Mouse (Mus musculus) lung, postnatal 25 days (tissue): ENCODE measurements at regions not wholly inside any gene's neighbourhood (a gene's known extent, or its start where the extent isn't known, plus 50 kb on each side); places are given as distances from the start of the nearest gene placed in this dataset.
A peak's percentile ranks its signal among the peaks of the same experiment; 100 is the strongest.

ENCODE experiments used
- DNase-seq: peaks from one replicate; pipeline ENCODE4 v3.0.0; 2022; ENCODE audit warnings: low spot score

DNA sequence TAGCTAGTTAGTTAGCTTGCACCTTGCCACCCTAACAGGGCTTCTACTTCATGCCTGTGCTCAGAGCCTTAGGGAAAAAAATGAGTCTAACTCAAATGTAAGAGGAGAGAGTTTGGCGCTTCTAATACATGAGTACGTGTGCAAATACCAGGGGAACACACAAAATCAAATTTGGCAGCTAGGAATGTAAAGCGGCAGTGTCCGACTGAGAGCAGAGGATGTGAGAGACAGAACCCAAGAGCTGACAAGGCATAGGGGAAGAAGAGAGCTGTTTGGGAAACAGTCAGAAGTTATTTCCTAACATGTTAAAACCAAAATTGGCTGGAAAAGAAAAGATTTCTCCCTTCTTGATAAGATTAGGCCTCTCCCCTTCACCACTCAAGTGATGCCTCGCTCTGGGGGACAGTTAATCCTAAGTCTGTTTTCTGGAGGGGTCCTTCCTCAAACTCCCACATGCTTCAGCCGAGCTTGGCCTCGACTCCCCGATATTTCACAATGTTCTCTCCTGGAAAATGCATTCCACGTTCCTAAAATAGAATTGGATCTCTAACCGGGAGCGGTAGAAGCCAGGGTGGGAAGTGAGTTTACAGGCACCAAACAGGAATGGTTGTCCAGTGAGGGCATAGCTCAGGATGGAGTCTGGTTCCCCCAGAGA, 229.1 kb downstream of the Maf start:
- peak; percentile 26 for DNase-seq

DNA sequence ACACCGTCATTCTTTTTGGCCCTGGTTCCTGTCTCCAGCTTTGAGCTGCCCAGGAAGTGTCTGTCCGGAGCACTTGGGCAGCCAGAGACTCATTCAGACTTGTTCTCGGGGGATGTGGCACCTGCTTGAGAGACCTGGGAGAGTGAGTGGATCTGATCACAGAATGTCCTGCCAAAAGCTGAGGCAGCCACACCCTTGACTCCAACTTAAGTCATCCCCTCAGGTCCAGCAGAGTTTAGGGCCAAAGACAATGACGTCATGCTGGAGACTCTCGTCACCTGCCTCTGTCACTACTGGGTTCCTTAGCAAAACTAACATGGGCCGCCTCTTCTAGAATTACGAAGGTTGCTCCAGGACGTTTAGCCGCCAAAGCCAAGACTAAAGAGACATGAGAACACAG, 231.5 kb downstream of the Maf start:
- no peak for DNase-seq

DNA sequence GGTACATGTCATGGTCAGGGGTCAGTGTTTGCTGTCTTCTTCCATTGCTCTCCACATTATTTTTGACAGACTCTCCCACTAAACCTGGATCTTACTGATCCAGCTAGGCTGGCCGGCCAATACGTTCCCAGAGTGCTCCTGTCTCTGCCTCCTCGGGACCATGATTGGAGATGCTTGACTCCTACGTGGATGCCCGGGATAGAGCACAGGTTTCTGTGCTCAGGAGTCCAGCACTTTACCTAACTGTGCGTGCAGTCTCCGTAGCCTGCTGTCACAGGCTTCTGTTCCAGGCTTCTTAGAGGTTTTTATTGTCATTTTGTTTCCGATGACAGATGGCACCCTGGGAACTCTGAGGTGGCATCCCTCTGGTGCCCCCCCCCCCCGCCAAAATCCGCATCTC, 232.4 kb downstream of the Maf start:
- no peak for DNase-seq

DNA sequence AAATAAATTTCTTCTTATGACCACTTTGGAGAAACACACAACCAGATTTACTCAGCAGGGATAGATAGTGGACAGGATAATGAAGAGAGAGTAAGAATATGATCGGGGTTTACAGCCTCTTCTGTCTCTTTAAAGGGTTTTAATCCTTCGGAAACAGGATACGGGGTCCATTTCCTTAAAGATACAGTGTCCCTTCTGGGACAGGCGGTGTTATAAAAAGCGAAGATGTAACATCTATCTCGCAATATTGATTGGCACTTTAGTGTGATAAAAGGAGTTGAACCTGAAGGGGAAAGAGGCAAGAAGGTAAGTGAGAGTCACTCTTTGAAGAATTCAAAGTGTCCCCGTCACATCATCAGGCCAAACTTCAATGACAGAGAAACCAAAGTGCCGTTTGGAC, 233.6 kb downstream of the Maf start:
- DNase-seq: no peak

DNA sequence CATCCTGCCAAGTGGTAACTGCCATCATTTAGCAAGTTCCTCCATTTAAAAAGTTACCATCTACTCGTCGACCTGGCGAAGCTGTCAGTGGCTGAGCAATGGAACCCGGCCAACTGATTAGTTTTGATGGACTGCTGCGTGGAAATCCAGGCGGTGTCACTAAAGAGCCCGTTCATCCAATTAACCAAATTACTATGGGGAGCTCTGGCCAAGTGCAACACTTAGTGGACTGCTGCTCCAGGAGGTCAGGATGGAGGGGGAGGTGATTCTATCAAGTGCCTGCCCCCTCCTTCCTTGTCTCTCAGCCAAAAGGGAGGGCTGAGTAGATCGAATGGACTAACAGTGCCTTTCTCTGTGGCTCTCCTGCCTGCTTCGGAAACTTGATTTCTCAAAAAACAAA, 241.0 kb downstream of the Maf start:
- DNase-seq: peak; percentile 5

DNA sequence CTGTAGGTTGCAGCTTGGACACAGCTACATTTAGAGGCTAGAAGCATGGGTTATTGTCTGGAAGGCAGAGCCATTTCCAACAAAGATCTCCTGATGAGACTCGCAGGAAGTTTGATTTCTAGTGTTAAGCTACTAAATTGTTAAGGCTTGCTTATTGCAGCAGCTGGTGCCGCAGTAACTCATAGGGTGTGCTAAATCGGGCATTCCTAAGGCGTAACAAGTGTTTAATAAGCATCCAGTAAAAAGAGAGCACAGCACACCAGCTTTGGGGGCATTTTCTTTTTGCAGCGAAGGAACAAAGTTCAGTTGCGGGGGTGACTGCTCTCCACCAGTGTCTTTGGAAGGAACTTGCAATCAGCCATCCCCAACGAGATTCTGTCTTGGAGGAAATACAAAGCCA, 241.5 kb downstream of the Maf start:
- DNase-seq: no peak

DNA sequence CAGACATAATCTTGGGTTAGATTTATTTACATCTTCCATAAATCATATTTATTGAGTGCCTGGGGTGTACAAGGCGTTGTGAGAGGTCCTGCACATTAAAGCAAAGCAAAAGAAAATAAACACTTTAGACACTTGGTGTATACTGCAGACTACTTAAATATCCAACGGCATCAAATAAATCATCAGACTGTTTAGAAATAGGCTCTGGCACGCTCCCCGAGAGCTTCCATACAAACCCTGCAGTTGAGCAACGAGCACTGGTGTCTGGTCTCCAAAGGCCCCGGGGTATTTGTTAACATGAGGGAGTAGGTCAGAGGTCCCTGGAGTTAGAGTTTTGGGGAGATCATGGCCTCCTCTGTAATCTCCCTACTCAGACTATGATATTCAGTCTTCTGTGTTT, 244.9 kb downstream of the Maf start:
- no peak for DNase-seq

DNA sequence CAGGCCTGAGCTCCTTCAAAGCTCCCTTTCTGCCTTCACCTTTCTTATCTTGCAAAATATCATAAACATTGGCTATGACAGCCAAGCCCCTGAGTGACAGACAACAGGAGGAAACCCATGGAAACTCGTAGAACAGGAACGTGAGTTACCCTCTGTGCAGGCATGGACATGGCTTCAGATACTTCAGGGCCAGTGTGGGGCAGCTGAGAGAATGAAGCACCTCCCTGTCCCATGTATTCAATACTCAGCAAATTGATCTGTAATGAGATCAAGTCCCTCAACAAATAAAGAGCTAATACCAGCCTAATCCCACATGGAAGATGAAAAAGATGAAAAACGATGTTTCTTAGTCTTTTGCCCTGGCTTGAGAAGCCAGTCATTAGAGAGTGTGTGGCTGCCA, 249.5 kb downstream of the Maf start:
- DNase-seq: no peak

DNA sequence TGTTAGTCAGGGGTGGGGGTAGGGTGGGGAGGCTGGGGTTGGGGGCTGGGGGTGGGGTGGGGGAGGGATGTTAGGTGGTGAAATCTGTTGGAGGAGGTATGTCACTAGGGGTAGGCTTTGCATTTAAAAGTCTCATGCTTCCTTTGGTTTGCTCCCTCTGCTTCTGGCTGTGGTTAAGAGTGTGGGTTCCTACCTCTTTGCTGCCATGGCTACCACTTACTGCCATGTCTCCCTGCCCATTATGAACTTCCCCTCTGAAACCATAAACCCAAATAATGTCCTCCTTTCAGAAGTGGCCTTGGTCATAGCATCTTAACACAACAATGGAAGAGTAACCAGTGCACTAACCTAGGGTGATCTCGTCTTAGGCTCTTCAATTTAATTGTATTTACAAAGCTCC, 256.8 kb downstream of the Maf start:
- no peak for DNase-seq

DNA sequence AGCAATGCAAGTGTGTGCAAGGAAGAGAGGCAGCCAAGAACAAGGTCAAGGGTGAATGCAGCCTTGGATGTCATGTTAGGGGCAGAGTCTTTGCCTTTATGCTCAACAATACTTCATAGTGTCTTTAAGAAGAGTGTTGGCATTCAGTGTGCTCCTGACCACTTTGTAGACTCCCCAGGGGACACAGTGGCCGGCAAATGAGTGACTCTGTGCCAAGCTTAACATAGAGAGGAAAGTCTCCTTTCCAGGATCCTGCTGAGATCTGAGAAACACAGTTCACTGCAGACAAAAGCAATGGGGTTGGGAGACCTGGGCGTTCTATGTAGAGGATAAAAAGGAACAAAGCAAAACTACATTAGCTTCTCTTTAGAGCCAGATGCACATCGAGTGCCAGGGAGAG, 259.2 kb downstream of the Maf start:
- no peak for DNase-seq

DNA sequence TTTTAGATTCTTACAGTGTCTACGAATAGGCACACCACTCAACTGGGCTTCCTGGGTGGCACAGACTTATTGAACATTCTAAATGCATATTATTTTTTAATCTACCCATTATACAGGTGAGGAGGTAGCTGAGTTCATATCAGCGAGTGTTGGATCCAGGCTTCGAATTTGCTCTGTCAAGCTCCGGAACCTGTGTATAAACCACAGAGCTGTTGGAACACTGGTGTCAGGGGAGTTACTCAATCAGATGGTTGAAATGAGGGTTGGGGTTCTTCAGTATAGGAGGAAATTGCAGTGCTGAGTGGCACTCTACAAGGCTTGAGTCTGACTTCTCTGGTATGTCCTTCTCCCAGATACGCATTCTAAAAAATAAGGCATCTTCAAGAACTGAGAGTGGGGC, 263.1 kb downstream of the Maf start:
- DNase-seq: no peak

DNA sequence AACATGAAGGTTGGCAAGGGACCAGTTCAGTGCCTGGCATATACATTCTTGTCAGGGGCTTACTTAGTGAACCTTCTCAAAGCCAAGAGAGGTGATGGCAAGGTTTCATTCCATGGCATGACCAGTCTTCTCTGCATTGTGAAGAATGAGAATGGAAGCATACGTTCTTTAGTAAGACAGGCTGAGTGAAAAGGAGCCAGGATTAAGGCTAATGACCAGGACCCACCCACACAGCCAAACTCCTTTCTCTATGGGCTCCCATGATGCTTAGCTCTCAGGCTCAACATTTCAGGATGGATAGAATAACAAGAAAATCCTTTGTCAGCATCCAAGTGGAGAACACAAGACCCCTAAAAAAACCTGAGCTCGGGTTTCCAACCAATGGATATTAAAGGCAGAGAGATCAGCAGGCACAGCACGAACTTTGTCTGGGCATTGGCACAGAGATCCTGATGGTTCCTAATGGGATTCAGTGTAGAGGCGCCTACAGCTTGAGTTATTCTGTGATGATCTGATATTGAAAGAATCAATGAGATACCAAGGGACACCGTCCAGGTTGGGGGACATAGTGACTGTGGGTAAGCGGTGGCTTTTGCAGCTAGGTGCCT, 265.5 kb downstream of the Maf start:
- no peak for DNase-seq

DNA sequence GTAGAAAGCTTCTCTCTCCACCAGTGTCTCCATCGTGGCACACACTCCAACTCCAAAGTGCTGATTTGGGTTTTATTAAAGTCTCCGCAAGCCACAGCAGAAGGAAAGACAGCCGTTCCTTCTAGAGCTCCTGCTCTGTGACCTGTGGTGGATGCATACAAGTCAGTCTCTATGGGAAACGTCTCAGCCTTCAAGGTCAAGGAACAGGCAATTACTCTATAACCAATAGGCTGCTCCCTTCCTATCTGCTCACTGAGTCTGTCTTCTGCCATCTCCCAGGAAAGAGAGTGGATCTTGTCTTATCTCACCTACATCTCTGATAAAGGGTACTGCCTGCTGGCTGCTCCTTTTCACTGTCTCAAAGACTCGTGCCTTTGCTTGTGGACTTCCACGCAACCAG, 266.3 kb downstream of the Maf start:
- DNase-seq: no peak

DNA sequence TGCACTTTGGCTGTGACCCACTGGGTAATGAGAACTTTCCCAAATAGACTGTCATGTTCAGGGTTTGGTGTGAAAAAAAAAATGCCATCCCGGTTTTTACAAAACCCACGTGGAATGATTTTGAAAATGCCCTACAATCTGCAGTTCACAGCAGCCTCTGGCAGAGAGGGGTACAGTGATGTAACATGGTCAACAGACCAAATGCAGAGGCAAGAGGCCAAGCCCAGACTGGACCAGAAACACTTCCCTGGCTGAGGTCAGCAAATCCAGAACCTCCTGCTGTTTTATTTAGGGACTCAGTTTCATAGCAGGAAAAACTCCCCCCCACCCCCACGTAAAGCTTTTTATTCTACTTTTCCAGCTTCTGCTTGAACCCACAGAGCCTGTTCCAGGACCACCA, 267.4 kb downstream of the Maf start:
- no peak for DNase-seq

DNA sequence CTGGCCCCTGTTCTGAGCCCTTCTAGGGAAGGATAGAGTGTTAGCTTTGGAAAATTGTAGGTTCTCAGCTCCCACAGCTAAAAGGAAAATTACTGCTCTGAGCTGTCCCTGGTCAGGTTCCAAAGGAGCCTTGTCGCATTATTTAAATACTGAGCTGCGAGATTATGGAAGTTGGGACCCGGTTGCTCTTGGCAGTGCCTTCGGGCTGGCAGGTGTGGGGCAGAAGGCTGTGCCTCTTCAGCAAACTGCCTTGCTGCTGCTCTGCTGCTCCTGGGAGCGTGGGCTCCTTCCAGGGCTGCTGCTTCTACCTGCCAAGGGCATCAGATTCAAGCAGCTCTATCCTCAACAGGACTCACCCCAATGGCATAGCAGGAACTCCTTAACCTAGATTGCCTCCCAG, 268.1 kb downstream of the Maf start:
- no peak for DNase-seq

DNA sequence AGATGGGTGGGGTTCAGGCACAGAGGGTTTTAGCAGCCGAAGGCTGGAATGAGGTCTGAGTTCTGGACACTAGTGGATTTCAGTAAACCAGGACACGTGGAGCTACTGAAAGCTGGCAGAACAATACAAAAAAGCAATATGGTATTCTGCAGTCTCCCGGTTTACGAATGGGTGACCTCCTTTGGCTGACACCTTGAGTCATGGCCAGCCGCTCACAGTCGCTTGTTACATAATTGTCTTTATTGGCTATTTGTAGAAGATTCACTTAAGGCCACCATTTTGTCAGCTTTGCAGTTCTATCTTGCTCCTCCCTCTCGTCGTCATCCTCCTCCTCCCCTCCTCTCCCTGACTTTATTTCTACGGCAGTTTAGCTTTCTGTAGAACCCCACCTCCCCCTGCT, 269.6 kb downstream of the Maf start:
- no peak for DNase-seq

DNA sequence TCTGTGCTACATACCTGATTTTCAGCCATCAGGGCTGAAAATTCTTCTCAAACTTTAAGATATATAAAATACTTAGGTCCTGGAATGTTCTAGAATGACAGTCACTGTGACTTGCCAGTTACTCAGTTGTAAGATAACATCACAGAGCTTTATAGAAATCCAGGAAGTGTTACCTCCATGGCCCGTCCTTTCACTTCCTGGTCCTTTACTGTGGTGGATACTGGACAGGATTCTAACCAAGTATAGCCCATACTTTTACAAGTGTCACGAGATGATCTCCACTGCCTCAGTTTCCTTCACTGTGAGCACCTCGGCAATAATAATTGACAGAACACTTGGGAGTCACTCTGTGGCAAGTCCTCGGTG, 271.3 kb downstream of the Maf start:
- DNase-seq: no peak

DNA sequence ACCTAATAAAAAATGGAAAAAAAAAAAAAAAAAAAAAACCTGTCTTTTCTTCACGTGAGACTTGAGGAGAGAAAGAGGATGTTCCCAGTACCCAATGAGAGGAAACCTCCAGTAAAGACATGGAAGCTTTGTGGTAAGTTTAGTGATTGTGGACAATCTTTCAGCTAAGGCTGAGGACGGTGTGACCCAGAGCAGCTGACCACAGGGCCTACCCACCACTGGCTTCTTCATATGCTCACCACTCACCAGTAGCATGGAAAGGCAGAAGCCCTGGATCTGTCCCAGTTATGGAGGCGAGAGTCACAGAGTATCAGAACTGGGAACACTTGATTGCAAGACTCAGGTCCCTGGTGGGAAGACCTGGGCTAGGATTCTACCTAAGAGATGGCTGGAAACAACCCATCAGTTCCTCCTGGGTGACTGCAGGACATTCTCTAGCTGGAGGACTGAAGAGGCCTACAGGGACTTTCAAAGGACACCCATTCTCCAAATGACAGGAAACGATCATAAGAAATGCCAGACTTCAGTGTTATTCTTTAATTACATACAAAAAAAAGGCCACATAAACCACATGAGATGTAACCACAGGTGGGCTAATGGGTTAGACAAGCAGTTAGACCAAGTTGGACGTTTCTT, 271.8 kb downstream of the Maf start:
- no peak for DNase-seq

DNA sequence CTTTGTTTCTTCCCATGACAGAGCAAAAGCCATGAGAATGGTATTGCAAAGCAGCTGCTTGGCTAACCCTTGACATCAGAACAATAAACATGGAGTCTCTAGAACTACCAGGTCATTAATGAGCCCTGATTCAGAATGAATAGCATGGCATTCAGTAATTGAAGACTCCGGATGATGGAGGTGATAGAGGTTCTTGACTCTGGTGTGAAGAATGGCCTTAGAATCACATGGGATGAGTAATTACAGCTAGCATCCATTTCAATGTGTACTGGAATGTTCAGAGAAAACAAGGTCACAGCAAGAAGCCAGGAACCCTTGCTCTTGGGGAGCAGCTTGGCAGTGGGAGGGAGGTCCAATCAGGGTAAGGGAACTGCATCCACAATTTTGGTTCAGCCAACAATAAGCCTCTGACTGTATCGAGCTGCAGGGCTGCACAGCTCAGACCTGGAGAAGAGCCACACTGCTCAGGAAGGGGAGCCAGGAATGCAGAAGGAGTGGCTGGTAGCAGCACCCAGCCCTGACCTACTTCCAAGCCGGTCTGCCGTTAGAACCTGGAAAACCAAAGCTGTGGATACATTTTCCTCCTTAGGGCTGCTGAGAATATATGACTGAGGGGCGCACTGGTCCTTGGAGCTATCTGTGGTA, 275.1 kb downstream of the Maf start:
- DNase-seq: no peak

DNA sequence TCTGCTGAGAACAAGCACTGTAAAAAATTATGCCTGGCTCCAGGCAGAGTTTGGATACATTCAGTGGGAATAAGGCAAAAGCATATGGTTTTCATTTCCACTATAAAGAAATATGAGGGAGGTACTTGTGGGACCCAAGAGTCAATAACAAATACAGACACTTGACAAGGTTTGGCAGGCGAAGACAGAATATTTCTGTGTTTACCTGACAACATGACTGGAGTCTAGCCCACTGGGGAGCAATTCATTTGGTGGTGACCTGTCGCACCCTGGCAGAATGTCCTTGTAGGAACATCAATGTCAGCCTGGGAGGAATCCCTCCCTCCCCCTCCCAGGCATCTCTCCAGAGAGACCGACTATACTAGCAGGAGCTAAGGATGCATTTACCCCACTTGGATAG, 276.8 kb downstream of the Maf start:
- no peak for DNase-seq

DNA sequence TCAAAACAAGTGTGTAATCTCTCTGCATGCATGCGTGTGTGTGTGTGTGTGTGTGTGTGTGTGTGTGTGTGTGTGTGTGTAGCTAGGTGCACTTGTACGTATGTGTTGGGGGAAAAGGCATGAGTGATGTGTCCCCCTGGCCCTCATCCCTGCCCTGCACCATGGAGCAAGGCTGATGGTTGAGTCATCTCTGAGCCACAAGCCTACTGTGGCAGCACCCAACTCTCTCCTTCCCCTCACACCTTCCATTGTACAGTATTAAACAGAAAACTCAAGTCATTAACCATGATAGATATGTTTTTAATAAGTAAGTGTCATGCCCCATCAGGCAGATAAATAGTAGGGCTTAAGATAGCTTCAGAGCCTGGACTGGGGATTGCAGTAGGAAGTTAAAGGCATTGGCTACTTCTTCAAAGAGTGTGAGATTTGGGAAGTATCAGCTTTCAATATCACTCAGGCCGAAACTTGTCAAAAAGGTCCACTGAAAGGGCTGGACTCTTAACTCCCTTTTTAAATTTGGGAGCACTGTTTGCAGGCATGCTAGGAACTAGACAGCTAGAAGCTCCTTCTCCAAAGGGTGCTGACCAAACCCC, 278.2 kb downstream of the Maf start:
- DNase-seq: no peak

DNA sequence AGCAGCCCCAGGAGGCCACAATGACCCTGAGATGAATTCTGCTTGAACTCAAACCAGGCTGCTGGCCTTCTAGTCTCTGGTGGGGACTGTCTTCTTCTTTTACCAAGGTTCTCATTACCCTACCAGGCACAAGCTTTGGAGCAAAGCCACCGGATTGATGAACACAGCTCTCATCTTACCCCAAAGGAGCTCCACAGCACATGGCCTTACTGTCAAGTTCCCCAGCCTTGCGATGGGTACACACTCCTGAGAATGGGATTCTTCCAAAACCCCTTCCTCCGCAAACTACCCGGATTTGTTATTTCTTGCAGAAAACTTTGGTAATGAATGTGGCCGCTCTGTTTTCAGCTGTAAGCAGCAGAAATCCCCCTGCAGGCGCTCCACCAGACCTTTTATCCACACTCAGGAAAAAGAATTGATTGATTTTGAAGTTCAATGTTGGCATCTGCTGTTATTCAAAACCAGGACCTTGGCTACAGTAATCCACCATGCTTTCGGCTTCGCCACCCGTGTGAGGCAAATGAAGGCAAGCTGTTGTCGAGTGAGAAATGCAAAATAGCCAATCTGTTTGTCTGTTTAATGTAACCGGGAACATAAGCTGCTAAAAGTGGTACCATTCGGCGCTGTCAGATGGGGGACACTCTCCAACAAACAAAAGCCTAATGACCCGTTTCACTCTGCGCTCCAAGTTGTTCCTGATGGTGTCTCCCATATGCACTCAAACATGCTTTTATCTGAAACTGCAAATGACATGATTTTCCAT, 278.9 kb downstream of the Maf start:
- DNase-seq: no peak
